Mouse (Mus musculus) liver, embryonic 12.5 days (tissue): ENCODE data around the gene Timm29. TPM values are rescaled to one million over a fixed set of nuclear protein-coding genes. Genes with fewer than 3 reads are reported as not detected.

Experiments used
- ATAC-seq: fragments of 200-750 bp; cut with Nextera tagmentation; 2 replicates; pipeline ENCODE4 v1.8.0; 2017; ENCODE audit warnings: moderate number of reproducible peaks, mild to moderate bottlenecking, moderate library complexity
- H3K27ac ChIP-seq: fragments of 300-500 bp; sonication (generic); 2 replicates; pipeline ENCODE4 v1.5.1; 2016; ENCODE audit warnings: mild to moderate bottlenecking
- H3K27me3 ChIP-seq: fragments of 300-500 bp; sonication (generic); replicated peaks from 2 replicates; pipeline ENCODE4 v1.6.1; 2016; ENCODE audit warnings: mild to moderate bottlenecking, moderate library complexity
- H3K36me3 ChIP-seq: fragments of 300-500 bp; sonication (generic); 2 replicates; pipeline ENCODE4 v1.6.1; 2016; ENCODE audit warnings: mild to moderate bottlenecking, moderate library complexity
- H3K4me1 ChIP-seq: fragments of 300-500 bp; sonication (generic); 2 replicates; pipeline ENCODE4 v1.6.1; 2016
- H3K4me2 ChIP-seq: fragments of 300-500 bp; sonication (generic); 2 replicates; pipeline ENCODE4 v1.6.1; 2016; ENCODE audit warnings: mild to moderate bottlenecking, moderate library complexity
- H3K4me3 ChIP-seq: fragments of 300-500 bp; sonication (generic); 2 replicates; pipeline ENCODE4 v1.5.1; 2016; ENCODE audit warnings: mild to moderate bottlenecking, moderate library complexity
- H3K9ac ChIP-seq: fragments of 300-500 bp; sonication (generic); 2 replicates; pipeline ENCODE4 v1.6.1; 2016; ENCODE audit warnings: mild to moderate bottlenecking, moderate library complexity
- H3K9me3 ChIP-seq: fragments of 300-500 bp; sonication (generic); replicated peaks from 2 replicates; pipeline ENCODE4 v1.6.1; 2016; ENCODE audit warnings: mild to moderate bottlenecking, moderate library complexity
- WGBS: fragments of 180-500 bp; shearing (Covaris S2); methylation state at CpG from one replicate; pipeline ENCODE4 v1.1.7; 2016; ENCODE audit not compliant: insufficient replicate concordance; 5-methylcytosine and 5-hydroxymethylcytosine counted together
- polyA plus RNA-seq: library from polyadenylated mRNA; unstranded; fragments of >200 nt; fragmentation: Nextera tagmentation; extraction: Ambion mirVana; gene quantifications from 2 replicates; pipeline ENCODE4 v1.2.1, GENCODE M21; 2016

The Timm29 gene
- polyA plus RNA-seq, 1 experiment from 2014 or later: 32.8 TPM

DNA sequence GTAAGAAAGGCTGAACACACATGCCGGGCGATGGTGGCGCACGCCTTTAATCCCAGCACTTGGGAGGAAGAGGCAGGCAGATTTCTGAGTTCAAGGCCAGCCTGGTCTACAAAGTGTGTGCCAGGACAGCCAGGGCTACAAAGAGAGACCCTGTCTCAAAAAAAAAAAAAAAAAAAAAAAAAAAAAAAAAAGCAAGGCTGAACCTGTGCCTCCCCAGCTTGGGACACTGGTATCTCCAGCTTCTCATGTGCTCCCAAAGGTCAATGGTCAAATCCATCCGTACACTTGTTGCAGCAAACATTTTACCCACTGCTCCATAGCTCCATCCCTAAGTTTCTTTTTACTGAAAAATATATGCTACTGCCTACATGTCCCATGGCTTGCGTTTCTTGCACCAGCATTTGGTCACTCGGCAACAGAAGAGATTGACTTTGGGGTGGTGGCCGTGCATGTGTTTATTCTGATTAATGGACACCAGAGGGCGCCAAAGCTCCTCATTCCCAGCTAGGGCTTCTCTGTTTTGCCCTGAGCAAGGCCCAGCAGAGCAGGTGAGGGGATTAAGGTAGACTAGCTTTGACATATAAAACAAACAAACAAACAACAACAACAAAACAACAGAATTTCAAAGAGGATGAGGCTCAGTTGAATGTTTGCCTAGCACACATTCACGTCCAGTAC is 9.3 kb downstream of the Timm29 start:
- no peak overlapping the region for H3K9ac ChIP-seq
- H3K9me3 ChIP-seq: no peaks in the 10 kb centered on the region
- H3K4me1 ChIP-seq: peaks cover 24% of the 10 kb centered on the region
- no peaks in the 10 kb centered on the region for H3K27me3 ChIP-seq
- no peak overlapping the region for H3K4me2 ChIP-seq
- H3K27ac ChIP-seq: no peak overlapping the region
- WGBS: 49% methylated on average over 10 of the region's 10 CpGs
- no peak overlapping the region for H3K4me3 ChIP-seq
- ATAC-seq: peak; percentile 53; the same call in 1 of the 2 replicates
- 0 out of 2 replicates have a peak, but pooled peaks cover 2% of the 10 kb centered on the region for H3K36me3 ChIP-seq

DNA sequence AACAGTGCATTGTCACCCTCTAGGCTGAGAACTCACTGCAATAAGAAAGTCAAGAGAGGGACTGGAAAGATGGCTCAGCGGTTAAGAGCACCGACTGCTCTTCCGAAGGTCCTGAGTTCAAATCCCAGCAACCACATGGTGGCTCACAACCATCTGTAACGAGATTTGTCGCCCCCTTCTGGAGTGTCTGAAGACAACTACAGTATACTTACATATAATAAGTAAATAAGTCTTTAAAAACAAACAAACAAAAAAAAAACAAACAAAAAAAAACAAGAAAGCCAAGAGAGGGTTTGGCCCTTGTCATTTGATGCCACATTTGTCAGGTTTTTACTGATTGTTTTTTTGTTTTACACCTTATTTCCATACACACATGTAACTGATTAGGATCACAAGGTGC is 11.6 kb downstream of the Timm29 start:
- Histone ChIP-seq H3K27me3 (no peaks in the 10 kb centered on the region), H3K36me3 (no peaks in the 10 kb centered on the region), H3K9ac (no peak overlapping the region), H3K4me3 (no peak overlapping the region), H3K4me1 (peaks cover 24% of the 10 kb centered on the region), H3K4me2 (no peak overlapping the region), H3K9me3 (no peaks in the 10 kb centered on the region), H3K27ac (no peak overlapping the region)
- WGBS: 69% methylated on average over 5 of the region's 5 CpGs
- no peak for ATAC-seq

DNA sequence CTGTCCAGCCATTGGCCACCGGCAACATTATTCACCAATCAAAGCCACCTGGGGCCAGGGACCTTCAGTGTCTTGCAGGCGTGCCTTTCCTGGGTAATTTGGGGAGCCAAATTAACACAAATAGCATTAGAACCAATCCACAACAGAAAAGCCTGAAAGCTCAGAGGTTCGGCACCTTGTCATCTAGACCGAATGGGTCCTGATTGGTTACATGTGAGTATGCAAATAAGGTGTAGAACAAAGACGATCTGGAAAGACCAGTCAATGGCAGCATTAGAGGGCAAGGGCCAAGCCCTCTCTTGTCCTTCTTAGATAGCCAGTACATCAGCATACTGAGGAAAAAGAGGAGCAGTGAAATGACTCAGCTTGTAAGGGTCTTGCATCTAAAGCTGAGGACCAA is 13.3 kb downstream of the Timm29 start:
- ATAC-seq: no peak
- H3K36me3 ChIP-seq: no peaks in the 10 kb centered on the region
- H3K27ac ChIP-seq: no peak overlapping the region
- H3K4me1 ChIP-seq: peaks cover 13% of the 10 kb centered on the region
- H3K27me3 ChIP-seq: no peaks in the 10 kb centered on the region
- no peak overlapping the region for H3K9ac ChIP-seq
- H3K4me2 ChIP-seq: no peak overlapping the region
- no peaks in the 10 kb centered on the region for H3K9me3 ChIP-seq
- no peak overlapping the region for H3K4me3 ChIP-seq
- WGBS: 79% methylated on average over 5 of the region's 5 CpGs

DNA sequence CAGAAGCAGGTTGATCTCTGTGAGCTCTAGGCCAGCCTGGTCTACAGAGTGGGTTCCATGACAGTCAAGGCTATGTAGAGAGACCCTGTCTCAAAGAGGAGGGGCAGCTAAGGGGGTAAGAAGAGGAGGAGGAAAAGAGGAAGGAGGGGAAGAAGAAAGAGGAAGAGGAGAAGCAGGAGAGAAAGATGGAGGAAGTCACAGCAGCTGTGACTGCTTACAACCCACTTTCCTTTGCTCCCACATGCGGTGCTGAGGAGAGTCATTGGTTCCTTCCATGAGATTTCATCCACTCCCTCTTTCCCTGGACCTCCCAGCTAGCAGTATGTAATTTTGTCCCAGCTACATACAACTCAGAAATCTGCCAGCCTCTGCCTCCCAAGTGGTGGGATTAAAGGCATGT is 14.1 kb downstream of the Timm29 start:
- Histone ChIP-seq H3K9ac (no peak overlapping the region), H3K27ac (no peak overlapping the region), H3K4me2 (no peak overlapping the region), H3K9me3 (no peaks in the 10 kb centered on the region), H3K4me3 (no peak overlapping the region), H3K27me3 (no peaks in the 10 kb centered on the region), H3K36me3 (no peaks in the 10 kb centered on the region), H3K4me1 (peaks cover 6% of the 10 kb centered on the region; the same call in 1 of the 2 replicates)
- no peak for ATAC-seq
- WGBS: 36% methylated on average over 1 of the region's 1 CpGs

DNA sequence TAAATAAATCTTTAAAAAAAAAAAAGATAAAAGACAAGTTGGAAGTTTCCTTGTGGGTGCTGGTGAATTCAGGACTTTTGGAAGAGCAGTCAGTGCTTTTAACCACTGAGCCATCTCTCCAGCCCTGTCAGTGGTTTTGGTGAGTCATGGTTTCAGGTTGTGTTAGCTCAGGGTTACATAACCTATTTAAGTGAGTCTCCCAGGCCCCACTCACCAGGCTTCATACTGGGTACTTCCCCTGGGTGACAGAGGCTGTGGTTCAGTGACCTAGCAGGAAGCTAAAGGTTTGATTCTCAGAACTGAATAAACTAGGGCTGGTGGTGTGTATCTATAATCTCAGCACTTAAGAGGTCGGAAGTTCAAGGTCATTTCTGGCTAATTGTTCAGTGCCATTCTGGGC is 17.3 kb downstream of the Timm29 start:
- H3K27ac ChIP-seq: no peak overlapping the region
- peak; percentile 42; the same call in 1 of the 2 replicates for ATAC-seq
- H3K36me3 ChIP-seq: no peaks in the 10 kb centered on the region
- H3K4me3 ChIP-seq: no peak overlapping the region
- H3K4me1 ChIP-seq: peaks cover 19% of the 10 kb centered on the region
- H3K27me3 ChIP-seq: no peaks in the 10 kb centered on the region
- H3K9ac ChIP-seq: no peak overlapping the region
- H3K4me2 ChIP-seq: no peak overlapping the region
- WGBS: 75% methylated on average over 1 of the region's 1 CpGs
- H3K9me3 ChIP-seq: no peaks in the 10 kb centered on the region

DNA sequence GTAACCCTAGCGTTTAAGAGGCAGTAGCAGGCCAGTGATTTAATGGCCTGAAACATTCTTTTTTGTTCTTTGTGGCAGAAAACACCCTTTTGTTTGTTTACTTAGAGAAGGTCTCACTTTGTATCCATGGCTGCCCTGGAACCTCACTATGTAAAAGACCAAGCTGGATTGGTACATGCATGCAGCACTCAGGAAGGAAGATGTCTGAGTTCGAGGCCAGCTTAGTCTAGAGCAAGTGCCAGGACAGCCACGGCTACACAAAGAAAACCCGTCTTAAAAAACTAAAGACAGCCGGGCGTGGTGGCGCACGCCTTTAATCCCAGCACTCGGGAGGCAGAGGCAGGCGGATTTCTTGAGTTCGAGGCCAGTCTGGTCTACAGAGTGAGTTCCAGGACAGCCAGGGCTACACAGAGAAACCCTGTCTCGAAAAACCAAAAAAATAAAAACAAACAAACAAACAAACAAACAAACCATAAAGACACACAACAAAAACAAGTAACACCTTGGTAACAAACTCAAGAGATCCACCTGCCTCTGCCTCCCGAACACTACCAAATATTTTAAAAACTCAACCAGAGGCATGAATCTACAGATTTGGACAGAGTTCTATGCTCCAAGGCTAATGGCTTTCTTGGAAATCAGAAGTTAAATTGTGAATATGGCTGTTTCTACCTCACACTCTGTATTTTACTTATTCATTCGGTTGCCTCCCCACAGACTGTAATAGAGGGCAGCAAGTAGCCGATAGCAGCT is 22.5 kb downstream of the Timm29 start:
- no peaks in the 10 kb centered on the region for H3K9me3 ChIP-seq
- peak overlapping the region; percentile 93 for H3K27ac ChIP-seq
- H3K4me3 ChIP-seq: peak overlapping the region; percentile 91
- WGBS: 55% methylated on average over 15 of the region's 15 CpGs
- H3K4me2 ChIP-seq: peak overlapping the region; percentile 84
- no peak for ATAC-seq
- H3K27me3 ChIP-seq: no peaks in the 10 kb centered on the region
- peaks cover 52% of the 10 kb centered on the region for H3K4me1 ChIP-seq
- peak overlapping the region; percentile 77 for H3K9ac ChIP-seq
- H3K36me3 ChIP-seq: peaks cover 16% of the 10 kb centered on the region

DNA sequence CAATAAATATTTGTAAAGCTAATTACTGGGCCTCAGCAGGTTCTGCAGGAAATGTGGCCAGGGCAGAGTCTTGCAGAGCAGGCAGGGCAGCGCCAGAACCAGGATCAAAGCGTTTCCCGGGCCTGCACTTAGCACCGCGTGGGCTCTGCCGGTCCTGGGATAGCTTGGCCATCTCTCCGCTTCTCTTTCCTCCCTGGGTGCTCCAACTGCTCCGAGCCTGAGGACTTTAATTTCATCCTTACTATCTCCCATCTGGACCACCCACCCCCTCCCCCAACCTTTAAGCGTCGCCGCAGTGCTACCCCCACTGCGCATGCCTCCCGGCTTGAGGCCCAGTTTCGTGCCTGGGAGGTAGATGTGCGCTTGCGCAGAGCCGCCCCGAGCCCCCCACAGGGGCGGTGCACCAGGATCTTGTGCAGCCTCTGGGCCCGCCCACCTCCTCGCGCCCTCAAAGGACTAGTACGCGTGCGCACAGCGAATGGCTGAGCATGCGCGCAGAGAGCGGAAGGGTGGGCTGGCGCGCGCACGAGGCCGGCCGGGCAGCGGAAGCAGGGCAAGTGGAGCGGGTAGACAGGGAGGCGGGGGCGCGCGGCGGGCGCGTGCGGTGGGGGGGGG is 23.2 kb downstream of the Timm29 start, which contains the start of gene Smarca4:
Smarca4 (plus strand) TSS at position 553 of the 615 bp plus-strand sequence.
- peak within 1 kb of the TSS; percentile 84 for H3K4me2 ChIP-seq
- H3K4me3 ChIP-seq: peak within 1 kb of the TSS; percentile 91
- H3K4me1 ChIP-seq: peaks cover 51% of the 10 kb centered on the region
- no peaks in the 10 kb centered on the region for H3K27me3 ChIP-seq
- peaks cover 16% of the 10 kb centered on the region for H3K36me3 ChIP-seq
- H3K9ac ChIP-seq: peak within 1 kb of the TSS; percentile 91
- H3K27ac ChIP-seq: peak within 1 kb of the TSS; percentile 93
- no peaks in the 10 kb centered on the region for H3K9me3 ChIP-seq
- ATAC-seq: peak; percentile 92
- WGBS: 1% methylated on average over 44 of the region's 45 CpGs

DNA sequence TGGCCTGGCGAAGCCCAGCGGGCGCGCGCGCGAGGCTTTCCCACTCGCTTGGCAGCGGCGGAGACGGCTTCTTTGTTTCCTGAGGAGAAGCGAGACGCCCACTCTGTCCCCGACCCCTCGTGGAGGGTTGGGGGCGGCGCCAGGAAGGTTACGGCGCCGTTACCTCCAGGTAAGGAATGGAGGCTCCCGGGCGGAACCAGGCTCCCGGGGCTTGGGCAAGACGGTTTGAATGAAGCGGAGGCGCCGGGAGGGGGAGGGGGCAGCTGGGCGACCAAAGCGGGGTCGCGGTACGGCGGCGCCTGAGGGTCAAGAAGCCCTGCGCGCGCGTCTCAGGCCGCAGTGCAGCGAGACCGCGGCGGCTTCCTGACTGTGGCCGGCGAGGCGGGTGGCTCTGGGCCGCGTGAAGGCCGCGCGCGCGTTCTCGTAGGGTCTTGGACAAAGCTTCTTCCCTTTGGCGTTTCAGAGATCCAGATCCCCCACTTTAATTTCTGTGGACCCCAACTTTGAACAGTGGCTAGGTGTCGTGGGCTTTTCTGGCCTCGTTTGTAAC is 23.8 kb downstream of the Timm29 start:
- WGBS: under 1% methylated on average over 55 of the region's 57 CpGs
- Histone ChIP-seq H3K36me3 (peaks cover 17% of the 10 kb centered on the region), H3K9me3 (no peaks in the 10 kb centered on the region), H3K27me3 (no peaks in the 10 kb centered on the region), H3K4me2 (peak overlapping the region; percentile 84), H3K9ac (peak overlapping the region; percentile 91), H3K4me3 (peak overlapping the region; percentile 91), H3K4me1 (peaks cover 55% of the 10 kb centered on the region), H3K27ac (peak overlapping the region; percentile 92)
- peak; percentile 63 for ATAC-seq

DNA sequence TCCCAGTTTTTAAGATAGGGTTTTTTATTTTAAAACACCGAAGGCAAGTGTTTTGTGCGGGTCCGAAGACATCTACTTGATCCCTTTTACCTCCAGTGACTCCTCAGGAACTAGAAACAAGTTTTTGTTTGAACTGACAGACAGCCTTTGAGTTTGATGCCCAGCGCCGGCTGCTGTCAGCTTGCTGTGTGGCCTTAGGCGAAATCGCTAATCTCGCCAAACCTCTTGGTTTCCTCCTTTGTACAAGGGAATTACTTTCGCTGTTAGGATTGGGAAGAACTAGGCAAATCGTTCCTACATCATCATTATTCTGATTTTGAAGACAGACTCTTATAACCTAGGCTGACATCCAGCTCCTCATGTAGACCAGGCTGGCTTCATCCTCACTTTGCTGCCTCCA is 24.5 kb downstream of the Timm29 start:
- ATAC-seq: no peak

DNA sequence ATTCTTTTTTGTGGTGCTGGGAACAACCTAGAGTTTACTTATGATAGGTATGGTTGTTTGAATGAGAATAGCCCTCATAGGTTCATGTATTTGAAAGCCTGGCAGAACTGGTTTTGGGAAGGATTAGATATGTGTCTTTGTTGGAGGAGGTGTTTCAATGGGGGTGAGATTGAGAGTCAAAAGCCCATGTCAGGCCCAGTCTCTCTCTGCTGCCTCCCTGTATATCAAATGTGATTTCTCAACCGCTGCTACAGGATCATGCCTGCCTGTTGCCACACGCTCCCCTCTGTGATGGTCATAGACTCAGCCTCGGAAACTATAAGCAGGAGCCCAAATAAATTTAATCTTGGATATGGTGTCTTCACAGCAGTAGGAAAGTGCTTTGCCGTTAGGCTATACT is 27.7 kb downstream of the Timm29 start:
- H3K4me2 ChIP-seq: no peak overlapping the region

More for the DNA sequence above, 24.5 kb downstream of the Timm29 start:
- Histone ChIP-seq H3K9ac (peak overlapping the region; percentile 91), H3K36me3 (peaks cover 20% of the 10 kb centered on the region), H3K27me3 (no peaks in the 10 kb centered on the region), H3K4me1 (peaks cover 62% of the 10 kb centered on the region), H3K27ac (peak overlapping the region; percentile 92), H3K4me2 (peak overlapping the region; percentile 84), H3K9me3 (no peaks in the 10 kb centered on the region), H3K4me3 (peak overlapping the region; percentile 91)
- WGBS: 2% methylated on average over 10 of the region's 10 CpGs

DNA sequence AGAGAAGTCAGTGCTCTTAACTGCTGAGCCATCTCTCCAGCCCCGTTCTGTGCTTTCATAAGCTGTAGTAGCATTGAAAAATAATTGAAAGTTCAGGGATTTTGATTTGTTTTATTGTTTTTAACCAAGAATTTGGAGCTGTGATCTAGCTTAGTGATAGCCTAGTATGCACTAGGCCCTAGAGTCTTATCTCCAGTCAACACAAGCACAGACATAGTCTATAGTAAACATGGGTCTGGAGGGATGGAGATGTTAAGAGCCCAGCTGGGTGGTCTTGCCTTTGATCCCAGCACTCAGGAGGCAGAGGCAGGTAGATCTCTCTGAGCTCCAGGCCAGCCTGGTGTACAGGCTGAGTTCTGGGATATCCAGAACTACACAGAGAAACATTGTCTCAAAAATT is 30.2 kb downstream of the Timm29 start:
- peak; percentile 73 for ATAC-seq
- Histone ChIP-seq H3K4me2 (no peak overlapping the region), H3K4me1 (peaks cover 66% of the 10 kb centered on the region), H3K9ac (no peak overlapping the region), H3K36me3 (peaks cover 23% of the 10 kb centered on the region), H3K4me3 (no peak overlapping the region), H3K9me3 (no peaks in the 10 kb centered on the region), H3K27ac (no peak overlapping the region), H3K27me3 (no peaks in the 10 kb centered on the region)
- 70% methylated on average over 1 of the region's 1 CpGs for WGBS

More for the DNA sequence above, 27.7 kb downstream of the Timm29 start:
- Histone ChIP-seq H3K9me3 (no peaks in the 10 kb centered on the region), H3K27ac (no peak overlapping the region), H3K36me3 (peaks cover 23% of the 10 kb centered on the region), H3K27me3 (no peaks in the 10 kb centered on the region), H3K4me3 (no peak overlapping the region), H3K4me1 (peaks cover 71% of the 10 kb centered on the region), H3K9ac (no peak overlapping the region)
- 80% methylated on average over 4 of the region's 4 CpGs for WGBS
- ATAC-seq: no peak
